Mouse (Mus musculus) retina, embryonic 14.5 days (tissue): ENCODE data around the gene 1700029P11Rik.

Experiments
- DNase-seq: peaks from one replicate; pipeline ENCODE4 v3.0.0-alpha.2; 2015; ENCODE audit warnings: low spot score

1700029P11Rik gene

GRCm38 (mm10) chr15:81980321-81980720 is at the start of gene 1700029P11Rik:
Gene 1700029P11Rik, plus strand, starts transcription at chr15:81980540.
- no peak for DNase-seq

- DNase-seq = no peak
These were observed 47.3 kb upstream of the 1700029P11Rik start for GRCm38 (mm10) chr15:81932951-81933470.

GRCm38 (mm10) chr15:81933986-81934385 is 46.4 kb upstream of the 1700029P11Rik start:
- no peak for DNase-seq

- no peak for DNase-seq
These were observed 44.3 kb upstream of the 1700029P11Rik start for GRCm38 (mm10) chr15:81935869-81936637.

GRCm38 (mm10) chr15:81936679-81937078 is 43.7 kb upstream of the 1700029P11Rik start, which contains the start of gene Csdc2:
Gene Csdc2, plus strand, starts transcription at chr15:81936759.
- DNase-seq = peak; percentile 67

- DNase-seq = no peak
These were observed 43.0 kb upstream of the 1700029P11Rik start for GRCm38 (mm10) chr15:81937098-81937972.

GRCm38 (mm10) chr15:81938246-81938645 is 42.1 kb upstream of the 1700029P11Rik start:
- peak; percentile 76 for DNase-seq

GRCm38 (mm10) chr15:81939157-81939715 is 41.1 kb upstream of the 1700029P11Rik start:
- no peak for DNase-seq

- DNase-seq = no peak
These were observed 40.6 kb upstream of the 1700029P11Rik start for GRCm38 (mm10) chr15:81939774-81940173.

- DNase-seq = no peak
These were observed 40.1 kb upstream of the 1700029P11Rik start for GRCm38 (mm10) chr15:81940219-81940618.

- DNase-seq = no peak
These were observed 39.3 kb upstream of the 1700029P11Rik start for GRCm38 (mm10) chr15:81941010-81941409.

GRCm38 (mm10) chr15:81943176-81943749 is 37.1 kb upstream of the 1700029P11Rik start:
- DNase-seq = peak; percentile 74

- DNase-seq = no peak
These were observed 31.3 kb upstream of the 1700029P11Rik start for GRCm38 (mm10) chr15:81949076-81949475.

- DNase-seq = no peak
These were observed 30.7 kb upstream of the 1700029P11Rik start for GRCm38 (mm10) chr15:81949476-81950131.

GRCm38 (mm10) chr15:81950716-81951115 is 29.6 kb upstream of the 1700029P11Rik start:
- DNase-seq = no peak

GRCm38 (mm10) chr15:81951159-81951558 is 29.2 kb upstream of the 1700029P11Rik start:
- DNase-seq = no peak

GRCm38 (mm10) chr15:81952310-81952709 is 28.0 kb upstream of the 1700029P11Rik start:
- DNase-seq = no peak

GRCm38 (mm10) chr15:81954151-81954583 is 26.2 kb upstream of the 1700029P11Rik start:
- DNase-seq = no peak

GRCm38 (mm10) chr15:81954716-81955115 is 25.6 kb upstream of the 1700029P11Rik start:
- no peak for DNase-seq

- no peak for DNase-seq
These were observed 24.9 kb upstream of the 1700029P11Rik start for GRCm38 (mm10) chr15:81955414-81955813.

- DNase-seq = peak; percentile 78
These were observed 23.9 kb upstream of the 1700029P11Rik start for GRCm38 (mm10) chr15:81956457-81956856.
